Mouse (Mus musculus) R1 (cell line): ENCODE measurements around the gene Med15.

Experiments
- DNase-seq: peaks from one replicate; pipeline ENCODE4 v3.0.0-alpha.2; 2018; ENCODE audit warnings: low read depth, low spot score

Med15 gene

GRCm38 (mm10) chr16:17617922-17618565 lies 114.6 kb downstream of the Med15 start:
- peak; percentile 95 for DNase-seq

GRCm38 (mm10) chr16:17616212-17616611 lies 116.5 kb downstream of the Med15 start:
- no peak for DNase-seq

GRCm38 (mm10) chr16:17614740-17615139 lies 118.0 kb downstream of the Med15 start:
- DNase-seq = peak; percentile 39

GRCm38 (mm10) chr16:17611383-17611782 lies 121.3 kb downstream of the Med15 start:
- no peak for DNase-seq

- DNase-seq = no peak
Observed at GRCm38 (mm10) chr16:17605684-17606083, 127.0 kb downstream of the Med15 start.

- no peak for DNase-seq
Observed at GRCm38 (mm10) chr16:17604941-17605340, 127.8 kb downstream of the Med15 start.
